Mouse (Mus musculus) heart, postnatal 0 days (tissue): Measurements from ENCODE around the gene Ms4a4b. TPM values are rescaled to one million over a fixed set of nuclear protein-coding genes. Genes with fewer than 3 reads are reported as not detected.

Experiments used
- ATAC-seq: fragments of 200-750 bp; cut with Nextera tagmentation; 2 replicates; pipeline ENCODE4 v1.8.0; 2017; ENCODE audit warnings: low read depth, moderate number of reproducible peaks, moderate library complexity; ENCODE audit not compliant: insufficient read depth
- DNase-seq: peaks from one replicate; pipeline ENCODE4 v3.0.0-alpha.2; 2016; ENCODE audit warnings: low spot score
- H3K27ac ChIP-seq: fragments of 300-500 bp; sonication (generic); 2 replicates; pipeline ENCODE4 v1.5.1; 2014; ENCODE audit warnings: low read depth, mild to moderate bottlenecking
- H3K27me3 ChIP-seq: fragments of 300-500 bp; sonication (generic); 2 replicates; pipeline ENCODE4 v1.6.1; 2014; ENCODE audit warnings: low read length, mixed read lengths; ENCODE audit not compliant: control insufficient read depth, insufficient read depth
- H3K36me3 ChIP-seq: fragments of 300-500 bp; sonication (generic); replicated peaks from 2 replicates; pipeline ENCODE4 v1.6.1; 2014; ENCODE audit warnings: low read length, mixed read lengths; ENCODE audit not compliant: control insufficient read depth, insufficient read depth
- H3K4me1 ChIP-seq: fragments of 300-500 bp; sonication (generic); 2 replicates; pipeline ENCODE4 v1.6.1; 2014; ENCODE audit warnings: antibody characterized with exemption; ENCODE audit not compliant: control insufficient read depth, insufficient read depth
- H3K4me2 ChIP-seq: fragments of 300-500 bp; sonication (generic); 2 replicates; pipeline ENCODE4 v1.6.1; 2014; ENCODE audit warnings: low read depth, mild to moderate bottlenecking, low read length, moderate library complexity
- H3K4me3 ChIP-seq: fragments of 300-500 bp; sonication (generic); 2 replicates; pipeline ENCODE4 v1.5.1; 2014; ENCODE audit warnings: low read depth, low read length
- H3K9ac ChIP-seq: fragments of 300-500 bp; sonication (generic); replicated peaks from 2 replicates; pipeline ENCODE4 v1.6.1; 2014; ENCODE audit warnings: low read depth, low read length, mixed read lengths
- H3K9me3 ChIP-seq: fragments of 300-500 bp; sonication (generic); replicated peaks from 2 replicates; pipeline ENCODE4 v1.6.1; 2016; ENCODE audit warnings: low read length; ENCODE audit not compliant: control insufficient read depth
- CTCF ChIP-seq: IDR thresholded peaks from 2 replicates; pipeline ENCODE4 v1.5.1; 2016; ENCODE audit warnings: antibody characterized with exemption, control low read depth, low read depth
- EP300 ChIP-seq: IDR thresholded peaks from 2 replicates; pipeline ENCODE4 v1.6.1; 2016; ENCODE audit warnings: antibody characterized with exemption, low read depth
- WGBS: fragments of 180-500 bp; shearing (Covaris S2); extraction: QIAGEN DNeasy Blood & Tissue Kit; methylation state at CpG from one replicate; pipeline ENCODE4 v1.1.7; 2014; 5-methylcytosine and 5-hydroxymethylcytosine counted together
- polyA plus RNA-seq: library from polyadenylated mRNA; unstranded; fragments of >200 nt; fragmentation: Nextera tagmentation; extraction: Ambion mirVana; gene quantifications from 2 replicates; pipeline ENCODE4 v1.2.1, GENCODE M21; 2015
- total RNA-seq: library from RNA; depleted of rRNA; stranded (reverse); fragments of >200 nt; gene quantifications from 2 replicates; pipeline ENCODE4 v1.2.3, GENCODE M21; 2014; ENCODE audit warnings: low replicate concordance; rRNA removed

Gene Ms4a4b
- total RNA-seq (0.19 TPM in 1 of 2 replicates, not detected in the other), polyA plus RNA-seq (0.23 and 0.30 TPM in 2 replicates)

- ATAC-seq (no peak), DNase-seq (no peak)
- no peak within 1 kb of the TSS for H3K4me3 ChIP-seq
- TF ChIP-seq EP300 (no peak), CTCF (no peak)
- no peaks in the 10 kb centered on the region for H3K27me3 ChIP-seq
- no peak within 1 kb of the TSS for H3K4me2 ChIP-seq
- H3K9me3 ChIP-seq, result no peaks in the 10 kb centered on the region
- H3K27ac ChIP-seq, result no peak within 1 kb of the TSS
- H3K36me3 ChIP-seq, result no peaks in the 10 kb centered on the region
- no peaks in the 10 kb centered on the region for H3K4me1 ChIP-seq
- no peak within 1 kb of the TSS for H3K9ac ChIP-seq
Observed at GRCm38 (mm10) chr19:11443338-11443737, at the start of gene Ms4a4b. Gene Ms4a4b, plus strand, starts transcription at chr19:11443553.

GRCm38 (mm10) chr19:11395769-11396168 is 47.6 kb upstream of the Ms4a4b start:
- H3K36me3 ChIP-seq, result no peaks in the 10 kb centered on the region
- no peak for ATAC-seq
- no peaks in the 10 kb centered on the region for H3K4me1 ChIP-seq

DNA sequence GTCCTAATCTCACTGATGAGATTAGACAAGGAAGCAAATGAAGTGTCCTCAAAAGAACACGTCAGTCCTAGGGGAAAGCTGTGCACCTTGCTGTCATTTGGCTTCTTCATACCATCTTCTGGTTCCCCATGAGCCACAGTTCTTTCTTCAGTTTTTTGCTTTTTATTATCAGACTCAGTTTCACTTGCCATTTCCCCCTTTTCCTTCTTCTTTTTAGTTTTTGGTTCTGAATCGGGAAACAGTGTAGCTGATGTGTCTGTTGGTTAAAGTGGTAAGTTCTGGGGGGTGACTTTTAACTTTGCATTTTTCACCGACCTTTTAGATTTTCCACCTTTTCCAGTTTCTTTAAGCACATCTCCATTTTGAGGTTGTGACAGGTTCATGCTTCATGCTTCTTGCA is 38.8 kb upstream of the Ms4a4b start, which contains the start of gene Ms4a4c:
Gene Ms4a4c (plus strand): TSS at position 244 of the 400 bp plus-strand sequence.
- Histone ChIP-seq H3K27ac (no peak within 1 kb of the TSS), H3K9me3 (no peaks in the 10 kb centered on the region), H3K36me3 (no peaks in the 10 kb centered on the region), H3K4me1 (no peaks in the 10 kb centered on the region), H3K9ac (no peak within 1 kb of the TSS), H3K27me3 (no peaks in the 10 kb centered on the region), H3K4me3 (no peak within 1 kb of the TSS), H3K4me2 (no peak within 1 kb of the TSS)
- TF ChIP-seq EP300 (no peak), CTCF (no peak)
- WGBS, result 73% methylated on average over 3 of the region's 3 CpGs
- DNase-seq, result no peak
- no peak for ATAC-seq

More at GRCm38 (mm10) chr19:11395769-11396168, 47.6 kb upstream of the Ms4a4b start:
- no peak for TF ChIP-seq EP300
- TF ChIP-seq CTCF, result no peak
- Histone ChIP-seq H3K27me3 (no peaks in the 10 kb centered on the region), H3K4me3 (no peak overlapping the region), H3K9ac (no peak overlapping the region), H3K9me3 (no peaks in the 10 kb centered on the region), H3K27ac (no peak overlapping the region), H3K4me2 (no peak overlapping the region)
- DNase-seq, result no peak

- no peak for TF ChIP-seq EP300
- TF ChIP-seq CTCF, result no peak
Observed at GRCm38 (mm10) chr19:11407428-11407827, 35.9 kb upstream of the Ms4a4b start.

DNA sequence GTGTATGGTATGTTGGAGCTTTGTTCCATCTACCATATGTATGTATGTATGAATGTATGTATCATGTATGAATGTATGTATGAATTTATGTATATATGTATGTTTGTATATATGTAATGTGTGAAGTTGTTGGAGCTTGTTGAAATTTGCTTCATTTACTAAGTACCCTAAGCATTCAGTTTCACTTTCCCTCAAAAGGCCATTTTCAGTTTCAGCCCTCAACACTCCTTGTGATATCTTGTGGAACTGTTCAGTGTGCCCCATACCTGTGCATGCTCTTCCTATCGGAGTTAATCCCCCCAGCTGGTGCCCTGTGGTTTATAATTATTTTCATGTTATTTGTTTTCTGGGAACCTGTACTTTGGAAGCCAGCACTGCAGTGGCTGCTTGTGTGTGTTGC is 34.8 kb upstream of the Ms4a4b start:
- Histone ChIP-seq H3K4me3 (no peak overlapping the region), H3K9me3 (no peaks in the 10 kb centered on the region), H3K27ac (no peak overlapping the region), H3K36me3 (no peaks in the 10 kb centered on the region), H3K9ac (no peak overlapping the region), H3K4me2 (no peak overlapping the region), H3K4me1 (no peaks in the 10 kb centered on the region), H3K27me3 (no peaks in the 10 kb centered on the region)
- TF ChIP-seq CTCF (no peak), EP300 (no peak)
- ATAC-seq, result no peak
- DNase-seq, result no peak
- WGBS, result 58% methylated on average over 1 of the region's 1 CpGs

More at GRCm38 (mm10) chr19:11407428-11407827, 35.9 kb upstream of the Ms4a4b start:
- ATAC-seq, result no peak
- Histone ChIP-seq H3K36me3 (no peaks in the 10 kb centered on the region), H3K27me3 (no peaks in the 10 kb centered on the region), H3K27ac (no peak overlapping the region), H3K4me2 (no peak overlapping the region), H3K4me3 (no peak overlapping the region), H3K9me3 (no peaks in the 10 kb centered on the region), H3K4me1 (no peaks in the 10 kb centered on the region), H3K9ac (no peak overlapping the region)
- DNase-seq, result no peak

DNA sequence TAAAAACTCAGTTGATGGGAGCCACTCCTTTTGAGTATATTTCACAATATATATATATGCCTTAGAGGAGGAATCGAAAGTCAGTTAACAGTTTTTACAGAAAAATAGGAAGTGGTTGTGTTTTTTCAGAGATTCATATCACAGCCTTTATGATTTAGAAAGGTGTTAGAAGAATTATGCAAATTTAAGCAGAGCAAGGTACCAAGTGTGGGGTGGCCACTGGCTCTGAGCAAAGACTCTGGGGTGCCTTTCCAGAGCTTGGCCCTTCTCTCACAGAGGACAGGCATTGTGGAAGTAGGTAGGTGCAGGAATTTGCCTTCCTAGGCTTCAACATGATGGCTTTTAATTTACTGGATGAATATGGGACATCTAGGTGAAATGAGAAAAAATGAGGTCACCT is 31.7 kb upstream of the Ms4a4b start:
- WGBS, result 60% methylated on average over 1 of the region's 1 CpGs
- Histone ChIP-seq H3K4me3 (no peak overlapping the region), H3K27ac (no peak overlapping the region), H3K9ac (no peak overlapping the region), H3K36me3 (no peaks in the 10 kb centered on the region), H3K4me1 (no peaks in the 10 kb centered on the region), H3K9me3 (no peaks in the 10 kb centered on the region), H3K27me3 (no peaks in the 10 kb centered on the region), H3K4me2 (no peak overlapping the region)
- ATAC-seq (no peak), DNase-seq (no peak)
- TF ChIP-seq CTCF (no peak), EP300 (no peak)
